Mouse (Mus musculus) spleen, postnatal 14 days (tissue): ENCODE data around the gene Bex3.
"Not testable (repeated sequence)": the region's sequence is repeated elsewhere in the genome, so short reads cannot be mapped to it uniquely, and the experiment has no call there.

Experiments
- DNase-seq, 2 experiments: peaks; one replicate each; pipeline ENCODE4 v3.0.0; 2021 to 2022; ENCODE audit warnings: low spot score in 2 of 2

Gene Bex3

GRCm38 (mm10) chrX:136269743-136270392 is at the start of gene Bex3:
Gene Bex3, plus strand, starts transcription at chrX:136270253.
- peak in 1 of 2 experiments; percentile 7 for DNase-seq

- no peak for DNase-seq
Measured at GRCm38 (mm10) chrX:136223714-136224113, 46.3 kb upstream of the Bex3 start.

GRCm38 (mm10) chrX:136227768-136228167 is 42.3 kb upstream of the Bex3 start:
- DNase-seq = no peak

GRCm38 (mm10) chrX:136238118-136238517 is 31.9 kb upstream of the Bex3 start:
- no peak for DNase-seq

GRCm38 (mm10) chrX:136243181-136243580 is 26.9 kb upstream of the Bex3 start:
- DNase-seq = no peak

- peak; percentile 38 to 40 for DNase-seq
Measured at GRCm38 (mm10) chrX:136244574-136245229, 25.4 kb upstream of the Bex3 start, which contains the start of gene Tceal9. Gene Tceal9, plus strand, starts transcription at chrX:136245079.

- no peak for DNase-seq
Measured at GRCm38 (mm10) chrX:136245521-136246071, 24.5 kb upstream of the Bex3 start.

GRCm38 (mm10) chrX:136248811-136249210 is 21.2 kb upstream of the Bex3 start:
- DNase-seq = no peak

GRCm38 (mm10) chrX:136249671-136250070 is 20.4 kb upstream of the Bex3 start:
- no peak for DNase-seq

- no peak for DNase-seq
Measured at GRCm38 (mm10) chrX:136252023-136252729, 17.9 kb upstream of the Bex3 start.

GRCm38 (mm10) chrX:136267720-136268119 is 2.3 kb upstream of the Bex3 start:
- DNase-seq = no peak

GRCm38 (mm10) chrX:136268173-136268572 is 1.9 kb upstream of the Bex3 start:
- DNase-seq = no peak

GRCm38 (mm10) chrX:136270393-136271111 is 499 bp downstream of the Bex3 start:
- DNase-seq = not testable (repeated sequence)

GRCm38 (mm10) chrX:136274542-136274941 is 4.5 kb downstream of the Bex3 start:
- DNase-seq = no peak

- DNase-seq = no peak
Measured at GRCm38 (mm10) chrX:136275386-136275785, 5.3 kb downstream of the Bex3 start.

GRCm38 (mm10) chrX:136277577-136277976 is 7.5 kb downstream of the Bex3 start:
- DNase-seq = no peak

GRCm38 (mm10) chrX:136278401-136278800 is 8.3 kb downstream of the Bex3 start:
- DNase-seq = no peak

- no peak for DNase-seq
Measured at GRCm38 (mm10) chrX:136279410-136279809, 9.4 kb downstream of the Bex3 start.

GRCm38 (mm10) chrX:136290817-136291281 is 20.8 kb downstream of the Bex3 start:
- DNase-seq = no peak

GRCm38 (mm10) chrX:136304295-136304694 is 34.2 kb downstream of the Bex3 start:
- no peak for DNase-seq

- no peak for DNase-seq
Measured at GRCm38 (mm10) chrX:136306196-136306595, 36.1 kb downstream of the Bex3 start.

- no peak for DNase-seq
Measured at GRCm38 (mm10) chrX:136313303-136313702, 43.2 kb downstream of the Bex3 start.
